Mouse (Mus musculus) brain, adult 2 months (tissue): Measurements from ENCODE around the gene Vmn2r77.
"Not testable (repeated sequence)": the region's sequence is repeated elsewhere in the genome, so short reads cannot be mapped to it uniquely, and the experiment has no call there.

Experiments
- DNase-seq: peaks from one replicate; pipeline ENCODE4 v3.0.0; 2011; ENCODE audit warnings: low read depth, low spot score

The Vmn2r77 gene

GRCm38 (mm10) chr7:86794727-86795126, at the start of gene Vmn2r77:
TSS of gene Vmn2r77 (plus strand) at chr7:86795027.
- DNase-seq = no peak

- no peak for DNase-seq
These were observed 34.1 kb upstream of the Vmn2r77 start for GRCm38 (mm10) chr7:86760751-86761150.

- DNase-seq = peak; percentile 57
These were observed 30.2 kb upstream of the Vmn2r77 start for GRCm38 (mm10) chr7:86764628-86765027.

GRCm38 (mm10) chr7:86771621-86772020, 23.2 kb upstream of the Vmn2r77 start:
- DNase-seq = no peak

GRCm38 (mm10) chr7:86775617-86776325, 19.1 kb upstream of the Vmn2r77 start, which contains the start of gene Folh1:
TSS of gene Folh1 (minus strand) at chr7:86775943.
- DNase-seq = peak; percentile 30

- not testable (repeated sequence) for DNase-seq
These were observed 20.4 kb downstream of the Vmn2r77 start for GRCm38 (mm10) chr7:86815241-86815640.

GRCm38 (mm10) chr7:86815716-86816115, 20.9 kb downstream of the Vmn2r77 start:
- DNase-seq = not testable (repeated sequence)

GRCm38 (mm10) chr7:86816466-86816865, 21.6 kb downstream of the Vmn2r77 start:
- no peak for DNase-seq
